Mouse (Mus musculus): ENCODE results near the gene Ppp1r1b. TPM values are rescaled to one million over a fixed set of nuclear protein-coding genes. Genes with fewer than 3 reads are reported as not detected.

Gene Ppp1r1b
- polyA plus RNA-seq, 1 experiment from 2014 or later: 6.9 TPM

DNA sequence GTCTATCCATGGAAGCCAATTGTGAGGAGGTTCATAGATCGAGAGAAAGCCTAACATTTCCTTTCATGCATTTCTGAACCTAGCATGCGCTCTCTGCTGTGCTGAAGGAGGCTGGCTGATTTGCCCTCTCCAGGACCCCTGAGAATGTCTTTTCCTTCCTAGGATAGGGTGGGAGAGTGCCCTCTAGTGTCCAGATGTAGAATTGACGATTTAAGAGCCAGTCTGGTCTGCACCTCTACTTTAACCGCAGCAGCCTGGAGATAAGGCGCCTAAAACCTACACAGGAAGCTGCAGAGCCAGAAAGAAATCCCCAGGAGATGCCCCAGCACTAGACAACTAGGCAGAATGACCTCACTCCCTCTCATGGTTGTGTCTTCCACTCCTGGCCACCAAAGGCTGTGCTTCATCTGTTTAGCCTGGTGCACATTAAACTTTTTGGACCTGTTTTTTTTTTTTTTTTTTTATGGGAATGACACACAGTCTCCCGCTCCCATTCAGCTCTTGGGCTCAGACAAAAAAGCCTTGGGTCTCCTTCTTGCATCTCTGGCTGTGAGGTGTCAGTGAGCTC lies 7.6 kb downstream of the Ppp1r1b start:
- no peak for ATAC-seq (ENCODE audit: low FRiP score, low read depth)
- WGBS: 10% methylated on average over 6 of the region's 6 CpGs
- Histone ChIP-seq H3K9ac (no peak overlapping the region), H3K27ac (replicated peaks) (no peak overlapping the region), H3K4me2 (no peak overlapping the region), H3K27me3 (peaks cover 30% of the 10 kb centered on the region), H3K4me3 (no peak overlapping the region), H3K4me1 (replicated peaks) (peaks cover 30% of the 10 kb centered on the region), H3K36me3 (no peaks in the 10 kb centered on the region), H3K9me3 (no peaks in the 10 kb centered on the region)

DNA sequence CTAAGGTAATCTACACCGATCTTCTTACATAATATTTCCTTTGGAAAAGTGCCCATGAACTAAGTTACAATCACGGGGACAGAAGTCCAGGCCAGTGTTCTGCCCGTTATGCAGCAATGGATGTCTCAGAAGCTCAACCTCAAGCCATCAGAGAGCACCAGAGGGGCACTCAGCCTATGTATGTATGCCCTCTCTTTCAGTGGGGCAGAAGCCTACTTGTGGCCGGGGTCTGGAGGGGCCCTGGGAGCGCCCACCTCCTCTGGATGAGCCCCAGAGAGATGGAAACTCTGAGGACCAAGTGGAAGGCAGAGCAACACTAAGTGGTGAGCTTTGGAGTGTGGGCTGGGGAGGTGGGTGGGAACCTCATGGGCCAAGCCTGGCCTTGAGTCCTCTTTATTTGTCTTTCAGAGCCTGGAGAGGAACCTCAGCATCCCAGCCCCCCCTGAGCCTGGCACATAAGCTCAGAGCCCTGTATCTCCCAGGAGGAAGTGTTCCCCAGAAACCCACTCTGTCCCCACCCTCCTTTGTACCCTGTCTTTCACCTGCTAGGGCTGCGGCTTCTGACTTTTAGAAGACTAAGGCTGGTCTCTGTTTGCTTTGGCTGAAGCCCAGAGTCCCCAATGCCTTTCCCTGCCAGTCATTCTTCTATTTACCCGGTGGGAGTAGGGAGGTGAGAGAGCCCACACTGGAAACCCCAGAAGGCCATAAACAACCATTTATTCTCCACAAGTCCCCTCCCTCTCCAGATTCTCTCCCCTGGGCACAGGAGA lies 8.6 kb downstream of the Ppp1r1b start:
- no peak overlapping the region for H3K27ac ChIP-seq (replicated peaks)

DNA sequence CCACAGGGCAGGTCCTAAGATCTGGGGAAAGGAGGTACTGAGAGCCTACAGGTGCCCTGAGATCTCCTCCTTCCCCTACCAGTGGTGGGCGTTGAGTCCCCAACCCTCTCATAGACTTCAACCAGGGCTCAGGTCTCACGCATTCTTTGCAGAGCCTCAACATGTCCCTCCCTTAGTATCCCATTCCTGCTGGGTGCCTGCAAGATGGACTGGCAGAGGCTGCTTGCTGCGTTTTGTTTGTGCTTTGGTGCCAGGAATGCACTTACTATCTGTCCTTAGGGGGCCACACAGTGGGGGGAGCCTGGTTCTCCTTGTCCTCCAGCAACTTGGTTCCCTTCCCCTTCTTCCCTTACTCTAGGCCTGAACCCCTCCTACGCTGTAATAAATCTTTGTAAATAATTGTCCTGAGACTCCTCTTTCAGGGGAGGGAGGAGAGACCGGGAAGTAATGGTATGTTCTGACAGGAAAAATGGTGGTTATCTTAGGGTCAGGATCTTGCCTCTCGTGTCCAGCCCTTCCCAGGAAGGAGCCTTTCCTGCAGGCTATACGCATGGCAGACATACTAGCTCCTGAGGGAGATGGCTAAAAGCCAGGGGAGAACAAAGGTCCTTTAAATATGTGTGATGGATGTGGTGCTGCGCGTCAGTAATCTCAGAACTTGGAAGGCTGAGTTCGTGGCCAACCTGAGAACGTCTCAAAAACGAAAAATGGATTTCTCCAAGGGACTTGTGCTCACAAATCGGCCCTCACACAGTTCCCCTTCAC lies 9.4 kb downstream of the Ppp1r1b start:
- H3K9ac ChIP-seq: peak overlapping the region; percentile 37
- 10% methylated on average over 13 of the region's 13 CpGs for WGBS
- H3K27ac ChIP-seq (replicated peaks): peak overlapping the region; percentile 70
- no peaks in the 10 kb centered on the region for H3K36me3 ChIP-seq
- H3K4me3 ChIP-seq: peak overlapping the region; percentile 61
- H3K4me1 ChIP-seq (replicated peaks): peaks cover 45% of the 10 kb centered on the region
- peak overlapping the region; percentile 83 for H3K4me2 ChIP-seq
- peaks cover 12% of the 10 kb centered on the region for H3K27me3 ChIP-seq
- no peaks in the 10 kb centered on the region for H3K9me3 ChIP-seq
- ATAC-seq (ENCODE audit: low FRiP score, low read depth): 0 out of 2 replicates have a peak, but pooled peaks have one; percentile 16

More for the DNA sequence above, 8.6 kb downstream of the Ppp1r1b start:
- Histone ChIP-seq H3K4me2 (peak overlapping the region; percentile 83; the same call in 1 of the 2 replicates), H3K4me3 (no peak overlapping the region), H3K4me1 (replicated peaks) (peaks cover 39% of the 10 kb centered on the region), H3K27me3 (peaks cover 20% of the 10 kb centered on the region), H3K36me3 (no peaks in the 10 kb centered on the region), H3K9me3 (no peaks in the 10 kb centered on the region), H3K9ac (no peak overlapping the region)
- 76% methylated on average over 7 of the region's 7 CpGs for WGBS
- no peak for ATAC-seq (ENCODE audit: low FRiP score, low read depth)

DNA sequence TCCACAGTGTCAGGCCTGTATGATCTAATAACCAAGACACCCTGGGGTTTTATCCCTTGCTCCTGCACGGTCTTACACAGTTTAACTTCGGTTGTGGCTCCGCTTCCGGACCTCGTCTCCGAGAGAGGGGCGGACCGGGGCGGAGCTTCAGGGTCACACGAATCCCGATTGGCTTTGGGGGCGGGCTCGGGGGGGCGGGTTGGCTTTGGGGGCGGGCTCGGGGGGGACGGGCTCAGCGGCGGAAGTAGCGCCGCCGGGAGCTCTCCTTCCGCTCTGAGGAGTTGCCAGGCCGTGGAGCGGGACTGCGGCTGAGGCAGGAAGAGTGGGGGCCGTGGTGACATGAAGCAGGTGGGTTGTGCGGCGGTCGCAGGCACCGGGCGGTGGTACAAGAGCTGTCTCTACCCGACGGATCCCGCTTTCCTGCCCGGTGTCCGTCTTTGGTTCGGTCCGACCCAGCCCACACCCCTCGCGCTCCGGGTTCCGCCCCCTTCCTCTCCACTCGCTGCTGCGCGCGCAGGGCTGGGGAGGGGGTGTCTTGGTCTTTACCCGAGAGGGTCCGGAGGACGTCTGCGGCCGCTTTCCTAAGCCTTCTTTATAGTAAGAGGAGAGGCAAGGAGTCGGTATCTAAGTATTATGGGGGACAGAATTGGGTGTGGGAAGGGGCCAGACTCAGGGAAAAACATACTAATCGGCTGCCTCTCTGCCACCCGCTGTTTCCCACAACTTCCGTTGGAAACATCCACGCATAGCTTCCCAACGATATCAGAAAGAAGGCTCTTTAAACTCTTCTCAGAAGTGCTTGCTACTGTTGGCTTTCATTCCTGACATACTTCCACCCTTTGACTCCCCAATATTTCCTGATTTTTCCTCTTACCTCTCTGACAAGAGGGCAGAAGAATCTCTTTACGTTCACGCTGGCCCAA lies 10.2 kb downstream of the Ppp1r1b start, which contains the start of gene Stard3:
TSS of gene Stard3 (plus strand) at position 208 of the 923 bp plus-strand sequence.
- Histone ChIP-seq H3K4me1 (replicated peaks) (peaks cover 48% of the 10 kb centered on the region), H3K9ac (peak within 1 kb of the TSS; percentile 56), H3K9me3 (no peaks in the 10 kb centered on the region), H3K4me2 (peak within 1 kb of the TSS; percentile 83), H3K4me3 (peak within 1 kb of the TSS; percentile 61), H3K27ac (replicated peaks) (peak within 1 kb of the TSS; percentile 86), H3K27me3 (peaks cover 7% of the 10 kb centered on the region), H3K36me3 (no peaks in the 10 kb centered on the region)
- ATAC-seq (ENCODE audit: low FRiP score, low read depth): peak; percentile 87
- under 1% methylated on average over 59 of the region's 60 CpGs for WGBS

DNA sequence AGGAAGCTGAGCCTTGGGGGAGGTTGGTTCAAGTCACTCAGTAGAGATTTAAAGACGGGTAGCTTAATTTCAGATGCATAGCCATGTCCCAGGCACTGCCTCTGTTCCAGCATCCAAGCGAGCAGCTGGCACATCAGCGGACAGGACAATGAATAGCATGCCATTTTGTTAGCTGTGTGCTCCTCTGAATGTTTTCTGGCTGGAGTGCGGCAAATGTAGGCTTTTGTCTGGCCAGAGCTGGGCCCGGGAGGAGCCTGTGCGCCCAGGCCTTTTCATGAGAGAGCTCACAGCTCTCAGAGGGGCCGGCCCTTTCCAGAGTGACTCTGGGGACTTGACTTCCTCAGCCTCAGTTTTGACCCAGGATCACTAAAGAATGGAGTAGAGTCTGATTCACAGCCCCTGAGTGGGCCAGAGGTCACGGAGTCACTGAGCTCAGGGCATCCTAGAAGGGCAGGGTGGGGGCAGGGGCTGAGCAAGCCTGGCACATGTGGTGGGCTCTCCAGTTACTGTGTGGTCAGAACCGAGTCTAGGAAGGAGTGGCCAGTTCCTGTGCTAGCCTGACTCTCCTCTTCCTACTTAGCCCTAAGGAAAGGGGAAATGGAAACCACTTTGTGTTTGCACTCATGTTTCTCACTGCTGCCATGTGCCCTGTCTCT lies 12.8 kb downstream of the Ppp1r1b start:
- ATAC-seq (ENCODE audit: low FRiP score, low read depth): no peak
- Histone ChIP-seq H3K36me3 (no peaks in the 10 kb centered on the region), H3K27ac (replicated peaks) (peak overlapping the region; percentile 64), H3K4me3 (no peak overlapping the region), H3K4me1 (replicated peaks) (peaks cover 45% of the 10 kb centered on the region), H3K9ac (peak overlapping the region; percentile 34; the same call in 1 of the 2 replicates), H3K4me2 (0 out of 2 replicates have a peak overlapping the region, but pooled peaks have one; percentile 16), H3K9me3 (no peaks in the 10 kb centered on the region), H3K27me3 (no peaks in the 10 kb centered on the region)
- 20% methylated on average over 9 of the region's 9 CpGs for WGBS

- H3K9me3 ChIP-seq: no peaks in the 10 kb centered on the region
- peaks cover 38% of the 10 kb centered on the region for H3K4me1 ChIP-seq (replicated peaks)
- H3K27ac ChIP-seq (replicated peaks): no peak overlapping the region
- no peak overlapping the region for H3K4me3 ChIP-seq
- ATAC-seq (ENCODE audit: low FRiP score, low read depth): no peak
- 87% methylated on average over 5 of the region's 5 CpGs for WGBS
- H3K27me3 ChIP-seq: no peaks in the 10 kb centered on the region
- H3K36me3 ChIP-seq: no peaks in the 10 kb centered on the region
- no peak overlapping the region for H3K4me2 ChIP-seq
- H3K9ac ChIP-seq: no peak overlapping the region
These were observed 15.6 kb downstream of the Ppp1r1b start for GRCm38 (mm10) chr11:98363817-98364216.

DNA sequence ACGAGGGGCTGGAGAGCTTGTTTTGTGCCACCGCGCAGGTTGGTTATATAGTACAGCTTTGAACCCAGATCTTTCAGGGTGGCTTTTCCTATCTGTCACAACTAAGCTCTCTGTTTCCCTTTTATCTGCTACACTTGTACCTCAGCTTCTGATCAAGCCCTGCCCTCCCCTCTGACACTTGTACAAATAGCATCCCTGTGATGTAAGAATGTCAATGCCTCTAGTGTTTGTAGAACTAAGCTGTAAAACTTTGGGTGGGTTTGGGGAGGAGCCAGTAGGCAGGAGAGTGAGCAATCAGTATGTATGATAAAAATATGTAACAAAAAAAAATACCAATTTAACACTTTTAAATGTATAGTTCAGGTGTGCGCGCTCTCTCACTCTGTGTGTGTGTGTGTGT lies 16.2 kb downstream of the Ppp1r1b start:
- H3K4me1 ChIP-seq (replicated peaks): peaks cover 32% of the 10 kb centered on the region
- no peak overlapping the region for H3K27ac ChIP-seq (replicated peaks)
- no peaks in the 10 kb centered on the region for H3K36me3 ChIP-seq
- no peak overlapping the region for H3K9ac ChIP-seq
- H3K9me3 ChIP-seq: no peaks in the 10 kb centered on the region
- no peak overlapping the region for H3K4me3 ChIP-seq
- no peak for ATAC-seq (ENCODE audit: low FRiP score, low read depth)
- no peaks in the 10 kb centered on the region for H3K27me3 ChIP-seq
- no peak overlapping the region for H3K4me2 ChIP-seq
- WGBS: 94% methylated on average over 5 of the region's 5 CpGs

DNA sequence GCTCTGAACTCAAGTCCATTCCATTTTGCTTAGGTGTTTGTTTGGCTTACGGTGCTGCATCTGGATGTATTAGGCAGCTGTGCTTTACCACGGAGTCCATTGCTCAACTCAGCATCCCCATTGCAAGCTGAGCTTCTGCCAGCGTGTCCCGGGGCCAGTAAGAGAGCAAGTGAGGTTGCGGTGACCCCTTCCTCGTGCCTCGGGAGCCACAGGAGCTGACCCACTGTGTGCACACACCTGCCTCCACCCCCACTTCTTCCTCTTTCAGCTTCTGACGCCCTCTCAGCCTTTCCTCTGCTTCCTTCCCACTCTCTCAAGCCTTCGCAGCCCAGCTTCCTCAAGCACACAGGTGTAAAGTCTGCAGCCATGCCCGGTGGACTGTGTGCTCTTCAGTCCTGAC lies 18.1 kb downstream of the Ppp1r1b start:
- H3K27ac ChIP-seq (replicated peaks): no peak overlapping the region
- WGBS: 78% methylated on average over 10 of the region's 10 CpGs
- no peaks in the 10 kb centered on the region for H3K36me3 ChIP-seq
- H3K4me2 ChIP-seq: no peak overlapping the region
- no peak overlapping the region for H3K9ac ChIP-seq
- no peak for ATAC-seq (ENCODE audit: low FRiP score, low read depth)
- no peak overlapping the region for H3K4me3 ChIP-seq
- H3K27me3 ChIP-seq: no peaks in the 10 kb centered on the region
- H3K9me3 ChIP-seq: no peaks in the 10 kb centered on the region
- H3K4me1 ChIP-seq (replicated peaks): peaks cover 18% of the 10 kb centered on the region

GRCm38 (mm10) chr11:98367171-98367862 lies 19.1 kb downstream of the Ppp1r1b start:
- H3K27ac ChIP-seq (replicated peaks): no peak overlapping the region
- no peak overlapping the region for H3K4me3 ChIP-seq
- H3K27me3 ChIP-seq: no peaks in the 10 kb centered on the region
- H3K4me2 ChIP-seq: no peak overlapping the region
- H3K36me3 ChIP-seq: no peaks in the 10 kb centered on the region
- ATAC-seq (ENCODE audit: low FRiP score, low read depth): no peak
- H3K9ac ChIP-seq: no peak overlapping the region
- H3K4me1 ChIP-seq (replicated peaks): peaks cover 20% of the 10 kb centered on the region
- WGBS: 84% methylated on average over 10 of the region's 10 CpGs
- H3K9me3 ChIP-seq: no peaks in the 10 kb centered on the region

GRCm38 (mm10) chr11:98367863-98368186 lies 19.6 kb downstream of the Ppp1r1b start:
- no peaks in the 10 kb centered on the region for H3K9me3 ChIP-seq
- peaks cover 21% of the 10 kb centered on the region for H3K4me1 ChIP-seq (replicated peaks)
- no peak for ATAC-seq (ENCODE audit: low FRiP score, low read depth)
- H3K36me3 ChIP-seq: no peaks in the 10 kb centered on the region
- H3K27ac ChIP-seq (replicated peaks): no peak overlapping the region
- whole genome bisulfite sequencing: 86% methylated on average over 7 of the region's 7 CpGs
- no peak overlapping the region for H3K4me2 ChIP-seq
- H3K4me3 ChIP-seq: no peak overlapping the region
- H3K9ac ChIP-seq: no peak overlapping the region
- H3K27me3 ChIP-seq: no peaks in the 10 kb centered on the region
